ENCODE assay signal across 8 mouse cellular contexts in genomic region chr11:120235385-120236113, GRCm38 (mm10). TPM values are rescaled to one million over a fixed set of nuclear protein-coding genes. Genes with fewer than 3 reads are reported as not detected.
DNase-seq lines count a peak whose midpoint lies in the region; ATAC-seq and TF ChIP-seq lines count a peak whose summit lies in the region.

No protein-coding gene starts in this region.

- peaks cover 65% of the 10 kb centered on the region for H3K4me1 ChIP-seq in forebrain, embryonic 10.5 days
- H3K4me1 ChIP-seq in liver, embryonic 15.5 days (replicated peaks) = peaks cover 87% of the 10 kb centered on the region
- H3K4me1 ChIP-seq in small intestine, adult 2 months (ENCODE audit: control insufficient read depth, insufficient read depth, insufficient read length, low read length) = peaks cover 14% of the 10 kb centered on the region

- H3K36me3 ChIP-seq in forebrain, embryonic 10.5 days (replicated peaks) = peaks cover 17% of the 10 kb centered on the region
- no peaks in the 10 kb centered on the region for H3K36me3 ChIP-seq in liver, embryonic 15.5 days (replicated peaks)
- H3K36me3 ChIP-seq in small intestine, adult 2 months (ENCODE audit: control insufficient read depth, insufficient read depth, low read length) = no peaks in the 10 kb centered on the region

- H3K4me3 ChIP-seq in forebrain, embryonic 10.5 days = peak overlapping the region; percentile 96
- H3K4me3 ChIP-seq in liver, embryonic 15.5 days (replicated peaks) = peak overlapping the region; percentile 60
- H3K4me3 ChIP-seq in small intestine, adult 2 months (ENCODE audit: low read depth, low read length) = peak overlapping the region; percentile 97

- peak; percentile 62 for DNase-seq in ovary, postnatal 36 days (ENCODE audit: low spot score)
- no peak for DNase-seq in ovary, postnatal 10 days (ENCODE audit: low spot score)
- peak; percentile 61 for DNase-seq in brain, adult 2 months (ENCODE audit: low read depth, low spot score)
- peak; percentile 83 for DNase-seq in forebrain, embryonic 10.5 days (ENCODE audit: extremely low spot score, low spot score)
- DNase-seq in induced T-regulatory cell, adult 2 months (ENCODE audit: low read depth) = peak; percentile 42

- no peak for TF ChIP-seq CTCF in small intestine, adult 2 months (IDR thresholded peaks at IDR 0.05; ENCODE audit: extremely low read depth, insufficient read length, insufficient replicate concordance, low read depth, low read length)

- H3K9ac ChIP-seq in liver, embryonic 15.5 days = peak overlapping the region; percentile 40; the same call in 1 of the 2 replicates

- WGBS in forebrain, embryonic 10.5 days = under 1% methylated on average over 40 of the region's 40 CpGs
- WGBS in liver, embryonic 15.5 days (ENCODE audit: insufficient replicate concordance) = under 1% methylated on average over 40 of the region's 40 CpGs
- 1% methylated on average over 40 of the region's 40 CpGs for WGBS in small intestine, adult 2 months

- peaks cover 4% of the 10 kb centered on the region; the same call in 1 of the 2 replicates for H3K27me3 ChIP-seq in forebrain, embryonic 10.5 days (ENCODE audit: poor library complexity, severe bottlenecking)
- peaks cover 98% of the 10 kb centered on the region for H3K27me3 ChIP-seq in liver, embryonic 15.5 days
- no peaks in the 10 kb centered on the region for H3K27me3 ChIP-seq in small intestine, adult 2 months (ENCODE audit: control insufficient read depth, insufficient read depth, low read length)

- H3K4me2 ChIP-seq in liver, embryonic 15.5 days = peak overlapping the region; percentile 83

- H3K27ac ChIP-seq in forebrain, embryonic 10.5 days = peak overlapping the region; percentile 100
- 0 out of 2 replicates have a peak overlapping the region, but pooled peaks have one; percentile 57 for H3K27ac ChIP-seq in liver, embryonic 15.5 days (replicated peaks)
- H3K27ac ChIP-seq in small intestine, adult 2 months (ENCODE audit: insufficient read depth, low read depth, low read length) = peak overlapping the region; percentile 61

- no peak for ATAC-seq in liver, embryonic 15.5 days (ENCODE audit: insufficient read depth)
- ATAC-seq in monocyte, adult 5-6 weeks (replicated peaks; ENCODE audit: insufficient number of reproducible peaks, low FRiP score, low TSS enrichment, poor library complexity, severe bottlenecking) = no peak

- H3K9me3 ChIP-seq in forebrain, embryonic 10.5 days = no peaks in the 10 kb centered on the region
- H3K9me3 ChIP-seq in liver, embryonic 15.5 days (replicated peaks) = no peaks in the 10 kb centered on the region

- no peak for TF ChIP-seq POLR2A in small intestine, adult 2 months (IDR thresholded peaks at IDR 0.05; ENCODE audit: low read depth, low read length)

RNA-seq across cellular contexts. Expression of gene Bahcc1, which starts 2.8 kb away (rescaled TPM):
- 13.7 and 16.1 TPM in 2 replicates for polyA plus RNA-seq in forebrain, embryonic 10.5 days (2016; fragmentation: Nextera tagmentation; extraction: Ambion mirVana)
- 0.91 and 1.0 TPM in 2 replicates for polyA plus RNA-seq in liver, embryonic 15.5 days (2015; fragmentation: Nextera tagmentation; extraction: Ambion mirVana)
- polyA plus RNA-seq in small intestine, adult 2 months (2012; rRNA removed) = 7.0 and 15.4 TPM in 2 replicates
- total RNA-seq in monocyte, adult 5-6 weeks (2017) = 0.68 to 0.85 TPM (median 0.76 TPM) in 3 replicates
